Mouse (Mus musculus): Measurements from ENCODE around the gene Kdelr2. TPM values are rescaled to one million over a fixed set of nuclear protein-coding genes. Genes with fewer than 3 reads are reported as not detected.

The Kdelr2 gene
- polyA plus RNA-seq, 2 experiments from 2014 or later, result 74.8 to 77.4 TPM

- ATAC-seq, result no peak
These were observed 2.1 kb upstream of the Kdelr2 start for GRCm38 (mm10) chr5:143401556-143401955.

GRCm38 (mm10) chr5:143404148-143404930, 701 bp downstream of the Kdelr2 start:
- peak; percentile 19 for ATAC-seq

- no peak for ATAC-seq
These were observed 1.6 kb downstream of the Kdelr2 start for GRCm38 (mm10) chr5:143405200-143405599.

GRCm38 (mm10) chr5:143406548-143406947, 2.9 kb downstream of the Kdelr2 start:
- no peak for ATAC-seq

GRCm38 (mm10) chr5:143409239-143409638, 5.6 kb downstream of the Kdelr2 start:
- no peak for ATAC-seq

GRCm38 (mm10) chr5:143410841-143411395, 7.3 kb downstream of the Kdelr2 start:
- no peak for ATAC-seq

GRCm38 (mm10) chr5:143421484-143421883, 17.8 kb downstream of the Kdelr2 start:
- no peak for ATAC-seq

GRCm38 (mm10) chr5:143422990-143423389, 19.4 kb downstream of the Kdelr2 start:
- no peak for ATAC-seq

- ATAC-seq, result peak; percentile 84
These were observed 20.4 kb downstream of the Kdelr2 start for GRCm38 (mm10) chr5:143423899-143424519.

- peak; percentile 81 for ATAC-seq
These were observed 30.8 kb downstream of the Kdelr2 start for GRCm38 (mm10) chr5:143434421-143434820.

- ATAC-seq, result no peak
These were observed 37.7 kb downstream of the Kdelr2 start for GRCm38 (mm10) chr5:143441298-143441697.

- no peak for ATAC-seq
These were observed 38.1 kb downstream of the Kdelr2 start for GRCm38 (mm10) chr5:143441753-143442152.

- ATAC-seq, result no peak
These were observed 60.0 kb downstream of the Kdelr2 start for GRCm38 (mm10) chr5:143463671-143464070.

GRCm38 (mm10) chr5:143464100-143464756, 60.6 kb downstream of the Kdelr2 start, which contains the start of gene Daglb:
Daglb (plus strand) TSS chr5:143464584.
- peak; percentile 96 for ATAC-seq

- peak; percentile 44 for ATAC-seq
These were observed 61.1 kb downstream of the Kdelr2 start for GRCm38 (mm10) chr5:143464757-143465118.

GRCm38 (mm10) chr5:143465156-143466085, 61.8 kb downstream of the Kdelr2 start:
- no peak for ATAC-seq

GRCm38 (mm10) chr5:143466891-143467669, 63.4 kb downstream of the Kdelr2 start:
- ATAC-seq, result no peak

- ATAC-seq, result no peak
These were observed 64.3 kb downstream of the Kdelr2 start for GRCm38 (mm10) chr5:143467931-143468330.

- ATAC-seq, result no peak
These were observed 66.0 kb downstream of the Kdelr2 start for GRCm38 (mm10) chr5:143469628-143470027.

GRCm38 (mm10) chr5:143470421-143471164, 67.0 kb downstream of the Kdelr2 start:
- no peak for ATAC-seq

- ATAC-seq, result no peak
These were observed 67.5 kb downstream of the Kdelr2 start for GRCm38 (mm10) chr5:143471165-143471546.

Data from CD4-positive, CD25-positive, alpha-beta regulatory T cell, adult 4 months (primary cell).